Mouse (Mus musculus) CD4-positive, CD25-positive, alpha-beta regulatory T cell, adult 4 months (primary cell): ENCODE data around the gene Wfdc21. TPM values are rescaled to one million over a fixed set of nuclear protein-coding genes. Genes with fewer than 3 reads are reported as not detected.
A peak's percentile ranks its signal among the peaks of the same experiment; 100 is the strongest.

Source experiments
- ATAC-seq: one replicate; pipeline ENCODE4 v1.8.0; 2017
- polyA plus RNA-seq, 2 experiments: library from polyadenylated mRNA; unstranded; fragments of 100-300 nt; shearing (Covaris generic); gene quantifications; one replicate each; pipeline ENCODE4 v1.2.1; 2017

The Wfdc21 gene
- polyA plus RNA-seq, 2 experiments from 2014 or later = not detected

GRCm38 (mm10) chr11:83754227-83754626 lies 7.5 kb downstream of the Wfdc21 start:
- ATAC-seq = no peak

GRCm38 (mm10) chr11:83767306-83767705 lies 20.6 kb downstream of the Wfdc21 start:
- no peak for ATAC-seq

- ATAC-seq = no peak
These were observed 22.2 kb downstream of the Wfdc21 start for GRCm38 (mm10) chr11:83768976-83769375.

- ATAC-seq = no peak
These were observed 24.3 kb downstream of the Wfdc21 start for GRCm38 (mm10) chr11:83771014-83771413.

- ATAC-seq = no peak
These were observed 25.6 kb downstream of the Wfdc21 start for GRCm38 (mm10) chr11:83772341-83772740.

- no peak for ATAC-seq
These were observed 27.0 kb downstream of the Wfdc21 start for GRCm38 (mm10) chr11:83773691-83774090.

- no peak for ATAC-seq
These were observed 27.6 kb downstream of the Wfdc21 start for GRCm38 (mm10) chr11:83774324-83774723.

- ATAC-seq = no peak
These were observed 30.1 kb downstream of the Wfdc21 start for GRCm38 (mm10) chr11:83776798-83777197.

GRCm38 (mm10) chr11:83783931-83784600 lies 37.3 kb downstream of the Wfdc21 start:
- ATAC-seq = no peak

GRCm38 (mm10) chr11:83784661-83785060 lies 37.9 kb downstream of the Wfdc21 start:
- ATAC-seq = no peak

- ATAC-seq = no peak
These were observed 38.6 kb downstream of the Wfdc21 start for GRCm38 (mm10) chr11:83785366-83785765.

GRCm38 (mm10) chr11:83786835-83787234 lies 40.1 kb downstream of the Wfdc21 start:
- ATAC-seq = no peak

GRCm38 (mm10) chr11:83787401-83788021 lies 40.8 kb downstream of the Wfdc21 start:
- no peak for ATAC-seq

- ATAC-seq = no peak
These were observed 41.6 kb downstream of the Wfdc21 start for GRCm38 (mm10) chr11:83788331-83788730.

- ATAC-seq = peak; percentile 97
These were observed 42.5 kb downstream of the Wfdc21 start for GRCm38 (mm10) chr11:83789259-83789658.

GRCm38 (mm10) chr11:83791133-83791532 lies 44.4 kb downstream of the Wfdc21 start:
- no peak for ATAC-seq

- ATAC-seq = no peak
These were observed 45.7 kb downstream of the Wfdc21 start for GRCm38 (mm10) chr11:83792316-83792914.

GRCm38 (mm10) chr11:83793264-83793663 lies 46.5 kb downstream of the Wfdc21 start:
- no peak for ATAC-seq

GRCm38 (mm10) chr11:83796112-83796511 lies 49.4 kb downstream of the Wfdc21 start:
- no peak for ATAC-seq

GRCm38 (mm10) chr11:83796980-83797608 lies 50.4 kb downstream of the Wfdc21 start:
- no peak for ATAC-seq

- no peak for ATAC-seq
These were observed 53.2 kb downstream of the Wfdc21 start for GRCm38 (mm10) chr11:83799871-83800430.

GRCm38 (mm10) chr11:83802166-83802565 lies 55.4 kb downstream of the Wfdc21 start:
- ATAC-seq = no peak
